Mouse (Mus musculus) cortical plate, adult 2 months (tissue): ENCODE measurements around the gene Pax6.

Source experiments
- CTCF ChIP-seq: fragments of 200-500 bp; IDR thresholded peaks from 2 replicates; pipeline ENCODE4 v1.5.1; 2011; ENCODE audit warnings: mild to moderate bottlenecking, control low read depth, low read length; ENCODE audit not compliant: insufficient read depth; ENCODE audit errors: extremely low read depth
- POLR2A ChIP-seq: fragments of 200-500 bp; IDR thresholded peaks from 2 replicates; pipeline ENCODE4 v1.6.1; 2011; ENCODE audit warnings: mild to moderate bottlenecking, low read length, control low read depth; ENCODE audit not compliant: insufficient read depth; ENCODE audit errors: extremely low read depth

- no peak for TF ChIP-seq POLR2A
- no peak for TF ChIP-seq CTCF
Measured at GRCm38 (mm10) chr2:105683771-105684410, 15.2 kb downstream of the Pax6 start.
